Mouse (Mus musculus): ENCODE data around the gene Lrrfip2. TPM values are rescaled to one million over a fixed set of nuclear protein-coding genes. Genes with fewer than 3 reads are reported as not detected.

The Lrrfip2 gene
- polyA plus RNA-seq, 1 experiment from 2014 or later = 41.7 TPM

- 38% methylated on average over 3 of the region's 3 CpGs for WGBS
- no peak overlapping the region for H3K9ac ChIP-seq
- ATAC-seq (ENCODE audit: insufficient number of reproducible peaks, insufficient read depth, low FRiP score, low TSS enrichment, low read depth) = no peak
- H3K27ac ChIP-seq = no peak overlapping the region
- H3K9me3 ChIP-seq = no peaks in the 10 kb centered on the region
- H3K27me3 ChIP-seq = no peaks in the 10 kb centered on the region
- H3K4me3 ChIP-seq = no peak overlapping the region
- H3K4me2 ChIP-seq = no peak overlapping the region
- peaks cover 11% of the 10 kb centered on the region; the same call in 1 of the 2 replicates for H3K4me1 ChIP-seq
- H3K36me3 ChIP-seq = no peaks in the 10 kb centered on the region
Measured at GRCm38 (mm10) chr9:111170430-111170829, 53.0 kb downstream of the Lrrfip2 start.

- Histone ChIP-seq H3K9me3 (no peaks in the 10 kb centered on the region), H3K27ac (no peak overlapping the region), H3K9ac (no peak overlapping the region), H3K4me3 (no peak overlapping the region), H3K27me3 (no peaks in the 10 kb centered on the region), H3K36me3 (no peaks in the 10 kb centered on the region), H3K4me1 (0 out of 2 replicates have a peak, but pooled peaks cover 2% of the 10 kb centered on the region), H3K4me2 (no peak overlapping the region)
- WGBS = 62% methylated on average over 5 of the region's 5 CpGs
- no peak for ATAC-seq (ENCODE audit: insufficient number of reproducible peaks, insufficient read depth, low FRiP score, low TSS enrichment, low read depth)
Measured at GRCm38 (mm10) chr9:111174071-111174470, 56.7 kb downstream of the Lrrfip2 start.

- Histone ChIP-seq H3K27me3 (no peaks in the 10 kb centered on the region), H3K9me3 (no peaks in the 10 kb centered on the region), H3K4me1 (no peaks in the 10 kb centered on the region), H3K27ac (no peak overlapping the region), H3K36me3 (0 out of 2 replicates have a peak, but pooled peaks cover 5% of the 10 kb centered on the region), H3K4me2 (no peak overlapping the region), H3K4me3 (no peak overlapping the region), H3K9ac (no peak overlapping the region)
- WGBS = 74% methylated on average over 5 of the region's 5 CpGs
- ATAC-seq (ENCODE audit: insufficient number of reproducible peaks, insufficient read depth, low FRiP score, low TSS enrichment, low read depth) = no peak
Measured at GRCm38 (mm10) chr9:111178971-111179370, 61.6 kb downstream of the Lrrfip2 start.

GRCm38 (mm10) chr9:111182176-111182575, 64.8 kb downstream of the Lrrfip2 start:
- ATAC-seq (ENCODE audit: insufficient number of reproducible peaks, insufficient read depth, low FRiP score, low TSS enrichment, low read depth) = no peak
- Histone ChIP-seq H3K4me1 (no peaks in the 10 kb centered on the region), H3K9ac (no peak overlapping the region), H3K27me3 (no peaks in the 10 kb centered on the region), H3K27ac (no peak overlapping the region), H3K4me2 (no peak overlapping the region), H3K9me3 (no peaks in the 10 kb centered on the region), H3K4me3 (no peak overlapping the region), H3K36me3 (0 out of 2 replicates have a peak, but pooled peaks cover 5% of the 10 kb centered on the region)
- 45% methylated on average over 3 of the region's 3 CpGs for WGBS

- Histone ChIP-seq H3K4me3 (no peak overlapping the region), H3K4me2 (no peak overlapping the region), H3K27ac (no peak overlapping the region), H3K9ac (no peak overlapping the region), H3K36me3 (peaks cover 16% of the 10 kb centered on the region), H3K9me3 (no peaks in the 10 kb centered on the region), H3K27me3 (no peaks in the 10 kb centered on the region), H3K4me1 (no peaks in the 10 kb centered on the region)
- 45% methylated on average over 4 of the region's 4 CpGs for WGBS
- ATAC-seq (ENCODE audit: insufficient number of reproducible peaks, insufficient read depth, low FRiP score, low TSS enrichment, low read depth) = no peak
Measured at GRCm38 (mm10) chr9:111184929-111185328, 67.5 kb downstream of the Lrrfip2 start.

- H3K4me3 ChIP-seq = no peak overlapping the region
- 88% methylated on average over 6 of the region's 6 CpGs for WGBS
- no peaks in the 10 kb centered on the region for H3K27me3 ChIP-seq
- no peaks in the 10 kb centered on the region for H3K4me1 ChIP-seq
- no peak overlapping the region for H3K9ac ChIP-seq
- peaks cover 31% of the 10 kb centered on the region for H3K36me3 ChIP-seq
- no peak for ATAC-seq (ENCODE audit: insufficient number of reproducible peaks, insufficient read depth, low FRiP score, low TSS enrichment, low read depth)
- no peak overlapping the region for H3K27ac ChIP-seq
- H3K9me3 ChIP-seq = no peaks in the 10 kb centered on the region
- no peak overlapping the region for H3K4me2 ChIP-seq
Measured at GRCm38 (mm10) chr9:111186861-111187260, 69.5 kb downstream of the Lrrfip2 start.

GRCm38 (mm10) chr9:111188731-111189130, 71.3 kb downstream of the Lrrfip2 start:
- H3K27ac ChIP-seq = no peak overlapping the region
- H3K27me3 ChIP-seq = no peaks in the 10 kb centered on the region
- no peak overlapping the region for H3K4me3 ChIP-seq
- no peak overlapping the region for H3K9ac ChIP-seq
- no peaks in the 10 kb centered on the region for H3K9me3 ChIP-seq
- peaks cover 35% of the 10 kb centered on the region for H3K36me3 ChIP-seq
- ATAC-seq (ENCODE audit: insufficient number of reproducible peaks, insufficient read depth, low FRiP score, low TSS enrichment, low read depth) = no peak
- no peak overlapping the region for H3K4me2 ChIP-seq
- 88% methylated on average over 7 of the region's 7 CpGs for WGBS
- no peaks in the 10 kb centered on the region for H3K4me1 ChIP-seq

GRCm38 (mm10) chr9:111193211-111193610, 75.8 kb downstream of the Lrrfip2 start:
- Histone ChIP-seq H3K27ac (no peak overlapping the region), H3K4me1 (no peaks in the 10 kb centered on the region), H3K27me3 (no peaks in the 10 kb centered on the region), H3K4me3 (no peak overlapping the region), H3K9me3 (no peaks in the 10 kb centered on the region), H3K9ac (no peak overlapping the region), H3K36me3 (peaks cover 35% of the 10 kb centered on the region), H3K4me2 (no peak overlapping the region)
- 98% methylated on average over 2 of the region's 2 CpGs for WGBS
- no peak for ATAC-seq (ENCODE audit: insufficient number of reproducible peaks, insufficient read depth, low FRiP score, low TSS enrichment, low read depth)

- WGBS = 91% methylated on average over 3 of the region's 3 CpGs
- Histone ChIP-seq H3K9ac (no peak overlapping the region), H3K9me3 (no peaks in the 10 kb centered on the region), H3K36me3 (peaks cover 20% of the 10 kb centered on the region), H3K27me3 (no peaks in the 10 kb centered on the region), H3K4me3 (no peak overlapping the region), H3K27ac (no peak overlapping the region), H3K4me1 (no peaks in the 10 kb centered on the region), H3K4me2 (no peak overlapping the region)
- no peak for ATAC-seq (ENCODE audit: insufficient number of reproducible peaks, insufficient read depth, low FRiP score, low TSS enrichment, low read depth)
Measured at GRCm38 (mm10) chr9:111197116-111197515, 79.7 kb downstream of the Lrrfip2 start.

GRCm38 (mm10) chr9:111197712-111198111, 80.3 kb downstream of the Lrrfip2 start:
- H3K9me3 ChIP-seq = no peaks in the 10 kb centered on the region
- H3K4me2 ChIP-seq = no peak overlapping the region
- no peak for ATAC-seq (ENCODE audit: insufficient number of reproducible peaks, insufficient read depth, low FRiP score, low TSS enrichment, low read depth)
- H3K4me3 ChIP-seq = no peak overlapping the region
- WGBS = 93% methylated on average over 4 of the region's 4 CpGs
- peaks cover 21% of the 10 kb centered on the region for H3K36me3 ChIP-seq
- H3K9ac ChIP-seq = no peak overlapping the region
- H3K27me3 ChIP-seq = no peaks in the 10 kb centered on the region
- H3K4me1 ChIP-seq = no peaks in the 10 kb centered on the region
- no peak overlapping the region for H3K27ac ChIP-seq

- no peaks in the 10 kb centered on the region for H3K27me3 ChIP-seq
- WGBS = 85% methylated on average over 1 of the region's 1 CpGs
- no peak overlapping the region for H3K27ac ChIP-seq
- H3K4me3 ChIP-seq = no peak overlapping the region
- no peaks in the 10 kb centered on the region for H3K9me3 ChIP-seq
- peaks cover 19% of the 10 kb centered on the region for H3K36me3 ChIP-seq
- H3K9ac ChIP-seq = no peak overlapping the region
- H3K4me2 ChIP-seq = no peak overlapping the region
- no peaks in the 10 kb centered on the region for H3K4me1 ChIP-seq
- no peak for ATAC-seq (ENCODE audit: insufficient number of reproducible peaks, insufficient read depth, low FRiP score, low TSS enrichment, low read depth)
Measured at GRCm38 (mm10) chr9:111198332-111198731, 80.9 kb downstream of the Lrrfip2 start.

- no peaks in the 10 kb centered on the region for H3K27me3 ChIP-seq
- H3K4me1 ChIP-seq = peaks cover 5% of the 10 kb centered on the region
- H3K36me3 ChIP-seq = 0 out of 2 replicates have a peak, but pooled peaks cover 15% of the 10 kb centered on the region
- no peak for ATAC-seq (ENCODE audit: insufficient number of reproducible peaks, insufficient read depth, low FRiP score, low TSS enrichment, low read depth)
- H3K27ac ChIP-seq = no peak overlapping the region
- H3K9ac ChIP-seq = no peak overlapping the region
- no peaks in the 10 kb centered on the region for H3K9me3 ChIP-seq
- no peak overlapping the region for H3K4me2 ChIP-seq
- H3K4me3 ChIP-seq = no peak overlapping the region
Measured at GRCm38 (mm10) chr9:111200208-111200607, 82.8 kb downstream of the Lrrfip2 start.
